Mouse (Mus musculus): ENCODE data around the gene Nudt21.

GRCm38 (mm10) chr8:94010101-94010705 is 26.6 kb downstream of the Nudt21 start:
- TF ChIP-seq CTCF (IDR thresholded peaks at IDR 0.05; ENCODE audit: borderline replicate concordance, insufficient read depth, low read length) (no peak), POLR2A (IDR thresholded peaks at IDR 0.05; ENCODE audit: low read depth, low read length) (no peak)
